Mouse (Mus musculus): ENCODE results near the gene Gm26620.
A peak's percentile ranks its signal among the peaks of the same experiment; 100 is the strongest.

Gm26620 gene

GRCm38 (mm10) chr1:170868905-170869283 lies 16.0 kb upstream of the Gm26620 start:
- no peak for DNase-seq (ENCODE audit: low read depth, low spot score)

GRCm38 (mm10) chr1:170871402-170871801 lies 13.5 kb upstream of the Gm26620 start:
- DNase-seq (ENCODE audit: low read depth, low spot score), result no peak

- no peak for DNase-seq (ENCODE audit: low read depth, low spot score)
These were observed 12.9 kb upstream of the Gm26620 start for GRCm38 (mm10) chr1:170871961-170872360.

- no peak for DNase-seq (ENCODE audit: low read depth, low spot score)
These were observed 9.2 kb upstream of the Gm26620 start for GRCm38 (mm10) chr1:170875676-170876075.

GRCm38 (mm10) chr1:170876906-170877305 lies 8.0 kb upstream of the Gm26620 start:
- DNase-seq (ENCODE audit: low read depth, low spot score), result no peak

- no peak for DNase-seq (ENCODE audit: low read depth, low spot score)
These were observed 1.9 kb upstream of the Gm26620 start for GRCm38 (mm10) chr1:170882915-170883485.

GRCm38 (mm10) chr1:170884390-170884789 lies 475 bp upstream of the Gm26620 start:
- DNase-seq (ENCODE audit: low read depth, low spot score), result no peak

GRCm38 (mm10) chr1:170886044-170886458 lies 1.2 kb downstream of the Gm26620 start:
- no peak for DNase-seq (ENCODE audit: low read depth, low spot score)

- DNase-seq (ENCODE audit: low read depth, low spot score), result no peak
These were observed 4.4 kb downstream of the Gm26620 start for GRCm38 (mm10) chr1:170889310-170889709.

GRCm38 (mm10) chr1:170891646-170892045 lies 6.8 kb downstream of the Gm26620 start:
- no peak for DNase-seq (ENCODE audit: low read depth, low spot score)

- DNase-seq (ENCODE audit: low read depth, low spot score), result no peak
These were observed 7.4 kb downstream of the Gm26620 start for GRCm38 (mm10) chr1:170892279-170892678.

GRCm38 (mm10) chr1:170894603-170895602 lies 10.0 kb downstream of the Gm26620 start:
- DNase-seq (ENCODE audit: low read depth, low spot score), result peak; percentile 30

GRCm38 (mm10) chr1:170896651-170897281 lies 11.9 kb downstream of the Gm26620 start:
- no peak for DNase-seq (ENCODE audit: low read depth, low spot score)

- DNase-seq (ENCODE audit: low read depth, low spot score), result no peak
These were observed 13.7 kb downstream of the Gm26620 start for GRCm38 (mm10) chr1:170898413-170899075.

GRCm38 (mm10) chr1:170900799-170901467 lies 16.1 kb downstream of the Gm26620 start:
- peak; percentile 50 for DNase-seq (ENCODE audit: low read depth, low spot score)

- DNase-seq (ENCODE audit: low read depth, low spot score), result peak; percentile 70
These were observed 16.8 kb downstream of the Gm26620 start for GRCm38 (mm10) chr1:170901536-170902238.

- no peak for DNase-seq (ENCODE audit: low read depth, low spot score)
These were observed 18.6 kb downstream of the Gm26620 start for GRCm38 (mm10) chr1:170903485-170903884.

- no peak for DNase-seq (ENCODE audit: low read depth, low spot score)
These were observed 22.2 kb downstream of the Gm26620 start for GRCm38 (mm10) chr1:170907111-170907455.

- no peak for DNase-seq (ENCODE audit: low read depth, low spot score)
These were observed 22.8 kb downstream of the Gm26620 start for GRCm38 (mm10) chr1:170907456-170908191.

GRCm38 (mm10) chr1:170908341-170908740 lies 23.5 kb downstream of the Gm26620 start:
- DNase-seq (ENCODE audit: low read depth, low spot score), result no peak
